Mouse (Mus musculus) kidney, adult 2 months (tissue): ENCODE results near the gene Tmem102. TPM values are rescaled to one million over a fixed set of nuclear protein-coding genes. Genes with fewer than 3 reads are reported as not detected.

Source experiments
- DNase-seq: peaks from one replicate; pipeline ENCODE4 v3.0.0; 2021
- H3K27ac ChIP-seq: fragments of 200-500 bp; 2 replicates; pipeline ENCODE4 v1.5.1; 2012; ENCODE audit warnings: low read depth, low read length, control low read depth, inconsistent platforms; ENCODE audit not compliant: insufficient read depth
- H3K27me3 ChIP-seq: fragments of 200-500 bp; replicated peaks from 2 replicates; pipeline ENCODE4 v1.6.1; 2012; ENCODE audit warnings: mild to moderate bottlenecking, moderate library complexity, low read length, inconsistent platforms; ENCODE audit not compliant: control insufficient read depth, insufficient read depth
- H3K36me3 ChIP-seq: fragments of 200-500 bp; 2 replicates; pipeline ENCODE4 v1.6.1; 2012; ENCODE audit warnings: mild to moderate bottlenecking, moderate library complexity, low read length, inconsistent platforms; ENCODE audit not compliant: control insufficient read depth, insufficient read depth
- H3K4me1 ChIP-seq: fragments of 200-500 bp; 2 replicates; pipeline ENCODE4 v1.6.1; 2011; ENCODE audit warnings: low read length; ENCODE audit not compliant: control insufficient read depth, insufficient read depth
- H3K4me3 ChIP-seq: fragments of 200-500 bp; 2 replicates; pipeline ENCODE4 v1.5.1; 2011; ENCODE audit warnings: mild to moderate bottlenecking, low read depth, low read length, control low read depth; ENCODE audit not compliant: insufficient read depth
- CTCF ChIP-seq: fragments of 200-500 bp; conservative IDR thresholded peaks from 2 replicates; pipeline ENCODE4 v1.5.1; 2011; ENCODE audit warnings: low read depth, mild to moderate bottlenecking, control low read depth, low read length, moderate library complexity, mixed read lengths; ENCODE audit not compliant: insufficient read depth, insufficient read length
- POLR2A ChIP-seq: fragments of 200-500 bp; IDR thresholded peaks from one replicate; pipeline ENCODE4 v1.6.1; 2011; ENCODE audit warnings: low read depth, low read length, control low read depth
- WGBS: fragments of 180-500 bp; shearing (Covaris S2); methylation state at CpG from one replicate; pipeline ENCODE4 v1.1.7; 2018; 5-methylcytosine and 5-hydroxymethylcytosine counted together
- polyA plus RNA-seq: library from polyadenylated mRNA; depleted of rRNA; stranded (reverse); fragments of >200 nt; gene quantifications from 2 replicates; pipeline ENCODE4 v1.2.3, GENCODE M21; 2012

Gene Tmem102
- polyA plus RNA-seq, 1 experiment, result 19.2 TPM

DNA sequence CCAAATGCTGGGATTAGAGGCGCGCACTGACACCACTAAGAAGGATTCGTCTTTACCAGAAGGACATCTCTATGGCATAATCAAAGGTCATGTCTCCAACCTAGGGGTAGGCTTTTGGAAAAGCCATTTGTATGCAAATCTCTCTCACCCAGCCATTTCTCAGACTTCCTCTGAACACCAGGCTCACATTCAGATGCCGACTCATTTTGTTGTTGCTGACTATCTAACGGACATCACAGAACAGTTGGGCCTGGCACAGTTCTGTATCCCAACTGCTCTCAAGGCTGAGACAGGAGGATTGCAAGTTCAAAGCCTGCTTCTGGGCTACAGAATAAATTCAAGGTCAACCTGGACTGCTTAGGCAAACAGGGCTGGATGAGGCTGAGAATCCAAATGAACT, 18.1 kb downstream of the Tmem102 start:
- DNase-seq, result no peak
- 86% methylated on average over 5 of the region's 5 CpGs for WGBS
- TF ChIP-seq POLR2A, result no peak
- TF ChIP-seq CTCF, result no peak
- H3K4me1 ChIP-seq, result peaks cover 5% of the 10 kb centered on the region; the same call in 1 of the 2 replicates
- no peak overlapping the region for H3K4me3 ChIP-seq
- H3K27me3 ChIP-seq, result no peaks in the 10 kb centered on the region
- no peak overlapping the region for H3K27ac ChIP-seq
- no peaks in the 10 kb centered on the region for H3K36me3 ChIP-seq

DNA sequence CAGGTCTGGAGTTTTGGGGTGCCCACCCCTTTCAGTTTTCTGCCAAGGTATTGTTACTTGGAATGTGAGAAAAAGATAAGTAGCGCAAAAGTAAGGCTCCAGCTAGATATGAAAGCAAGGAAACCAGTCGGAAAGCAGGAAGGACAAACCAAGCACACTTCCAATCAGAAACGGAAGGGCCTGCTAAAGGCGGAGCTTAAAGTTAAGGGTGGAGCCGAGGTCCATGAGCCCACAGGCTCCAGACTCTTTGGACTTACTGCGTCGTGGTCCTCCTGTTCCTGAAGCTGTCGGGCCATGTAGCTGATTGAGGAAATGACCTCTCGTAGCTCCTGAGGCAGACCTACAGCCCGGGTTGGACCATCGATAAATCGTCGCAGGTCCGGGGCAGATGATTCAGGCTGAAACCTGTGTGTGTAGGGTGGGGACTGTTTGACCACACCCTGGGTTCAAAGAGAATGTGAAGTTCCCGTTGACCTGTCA, 20.6 kb downstream of the Tmem102 start:
- H3K27me3 ChIP-seq, result no peaks in the 10 kb centered on the region
- no peak for TF ChIP-seq CTCF
- no peak for TF ChIP-seq POLR2A
- no peaks in the 10 kb centered on the region for H3K36me3 ChIP-seq
- no peak overlapping the region for H3K27ac ChIP-seq
- DNase-seq, result peak; percentile 65
- H3K4me3 ChIP-seq, result peak overlapping the region; percentile 36; the same call in 1 of the 2 replicates
- 43% methylated on average over 15 of the region's 15 CpGs for WGBS
- H3K4me1 ChIP-seq, result peaks cover 5% of the 10 kb centered on the region; the same call in 1 of the 2 replicates

DNA sequence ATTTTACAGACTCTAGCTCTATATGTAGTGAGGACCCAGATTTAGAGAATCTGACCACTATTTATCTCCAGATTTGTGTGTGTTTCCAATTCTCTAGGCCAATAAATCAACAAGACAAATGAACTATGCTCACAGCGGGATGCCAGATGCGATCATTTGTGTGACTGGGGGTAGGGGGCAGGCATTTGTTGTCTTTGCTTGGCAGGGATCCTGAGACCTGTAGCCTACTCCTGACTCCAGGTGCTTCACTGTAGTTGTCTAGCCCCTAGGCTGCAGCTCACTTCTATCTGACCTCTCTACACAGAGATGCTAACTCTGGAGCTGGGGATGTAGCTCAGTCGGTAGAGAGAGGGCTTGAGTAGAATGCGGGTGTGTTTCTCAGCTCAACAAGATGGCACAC, 23.6 kb downstream of the Tmem102 start:
- Histone ChIP-seq H3K36me3 (no peaks in the 10 kb centered on the region), H3K4me3 (no peak overlapping the region), H3K27ac (no peak overlapping the region), H3K27me3 (no peaks in the 10 kb centered on the region), H3K4me1 (peaks cover 5% of the 10 kb centered on the region; the same call in 1 of the 2 replicates)
- no peak for DNase-seq
- WGBS, result 39% methylated on average over 4 of the region's 4 CpGs
- no peak for TF ChIP-seq CTCF
- no peak for TF ChIP-seq POLR2A

DNA sequence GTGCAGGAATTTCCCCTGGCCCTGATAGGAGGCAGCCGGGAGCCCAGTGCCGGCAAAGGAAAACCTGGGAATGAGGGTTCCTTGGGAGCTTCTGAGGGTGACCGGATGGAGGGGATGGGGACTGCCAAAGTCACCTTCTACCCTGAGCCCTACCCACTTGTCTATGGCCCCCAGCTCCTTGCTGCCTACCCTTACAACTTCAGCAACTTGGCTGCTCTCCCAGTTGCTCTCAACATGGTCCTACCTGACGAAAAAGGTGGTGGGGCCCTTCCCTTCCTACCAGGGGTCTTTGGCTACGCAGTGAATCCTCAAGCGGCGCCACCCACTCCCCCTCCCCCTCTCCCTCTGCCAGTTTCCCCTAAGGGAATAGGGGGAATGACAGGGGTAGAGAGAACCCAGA, 26.4 kb downstream of the Tmem102 start:
- WGBS, result 58% methylated on average over 7 of the region's 7 CpGs
- no peaks in the 10 kb centered on the region for H3K4me1 ChIP-seq
- no peak overlapping the region for H3K27ac ChIP-seq
- TF ChIP-seq CTCF (no peak), POLR2A (no peak)
- no peaks in the 10 kb centered on the region for H3K36me3 ChIP-seq
- H3K27me3 ChIP-seq, result no peaks in the 10 kb centered on the region
- DNase-seq, result no peak
- H3K4me3 ChIP-seq, result no peak overlapping the region

- TF ChIP-seq POLR2A, result no peak
- TF ChIP-seq CTCF, result no peak
- no peaks in the 10 kb centered on the region for H3K4me1 ChIP-seq
Observed at GRCm38 (mm10) chr11:69778258-69778982, 27.0 kb downstream of the Tmem102 start.

DNA sequence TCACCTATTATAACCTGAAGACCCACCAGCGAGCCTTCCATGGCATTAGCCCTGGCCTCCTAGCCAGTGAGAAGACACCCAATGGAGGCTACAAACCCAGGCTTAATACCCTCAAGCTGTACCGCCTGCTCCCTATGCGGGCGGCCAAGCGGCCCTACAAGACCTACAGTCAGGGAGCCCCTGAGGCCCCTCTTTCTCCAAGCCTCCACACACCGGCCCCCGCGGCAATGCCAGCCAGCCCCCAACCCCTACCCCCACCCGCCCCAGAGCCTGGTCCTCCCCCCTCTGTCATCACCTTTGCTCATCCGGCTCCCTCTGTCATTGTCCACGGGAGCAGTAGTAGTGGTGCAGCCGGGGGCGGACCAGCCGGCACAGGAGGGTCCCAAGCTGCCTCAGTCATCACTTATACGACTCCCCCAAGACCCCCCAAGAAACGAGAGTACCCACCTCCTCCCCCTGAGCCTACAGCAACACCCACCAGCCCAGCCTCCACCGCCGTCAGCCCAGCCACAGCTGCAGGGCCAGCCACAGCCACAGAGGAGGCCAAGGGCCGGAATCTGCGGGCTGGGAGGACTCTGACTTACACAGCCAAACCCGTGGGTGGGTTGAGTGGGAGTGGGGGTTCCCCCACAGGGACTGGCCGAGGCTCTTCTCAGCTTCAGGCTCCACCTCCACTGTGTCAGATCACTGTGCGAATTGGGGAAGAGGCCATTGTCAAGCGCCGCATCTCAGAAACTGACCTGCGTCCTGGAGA, 27.7 kb downstream of the Tmem102 start:
- 64% methylated on average over 26 of the region's 26 CpGs for WGBS
- Histone ChIP-seq H3K27ac (no peak overlapping the region), H3K36me3 (no peaks in the 10 kb centered on the region), H3K4me1 (no peaks in the 10 kb centered on the region), H3K27me3 (no peaks in the 10 kb centered on the region), H3K4me3 (no peak overlapping the region)
- TF ChIP-seq CTCF (no peak), POLR2A (no peak)
- no peak for DNase-seq

More at GRCm38 (mm10) chr11:69778258-69778982, 27.0 kb downstream of the Tmem102 start:
- H3K27me3 ChIP-seq, result no peaks in the 10 kb centered on the region
- H3K36me3 ChIP-seq, result no peaks in the 10 kb centered on the region
- H3K27ac ChIP-seq, result no peak overlapping the region
- DNase-seq, result no peak
- no peak overlapping the region for H3K4me3 ChIP-seq
- WGBS, result 68% methylated on average over 23 of the region's 23 CpGs

DNA sequence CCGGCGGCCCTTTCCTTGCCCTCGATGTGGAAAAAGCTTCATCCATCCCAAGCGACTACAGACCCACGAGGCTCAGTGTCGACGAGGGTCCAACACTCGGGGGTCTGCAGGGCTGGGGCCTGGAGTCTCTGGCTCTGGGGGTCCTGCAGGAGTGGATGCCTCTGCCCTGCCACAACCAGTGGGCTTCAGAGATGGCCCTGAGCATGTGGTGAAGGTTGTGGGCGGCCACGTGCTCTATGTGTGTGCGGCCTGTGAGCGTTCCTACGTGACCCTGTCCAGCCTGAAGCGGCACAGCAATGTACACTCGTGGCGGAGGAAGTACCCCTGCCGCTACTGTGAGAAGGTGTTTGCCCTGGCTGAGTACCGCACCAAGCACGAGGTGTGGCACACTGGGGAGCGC, 28.9 kb downstream of the Tmem102 start:
- DNase-seq, result no peak
- WGBS, result 90% methylated on average over 20 of the region's 20 CpGs
- Histone ChIP-seq H3K27me3 (no peaks in the 10 kb centered on the region), H3K4me1 (no peaks in the 10 kb centered on the region), H3K4me3 (no peak overlapping the region), H3K27ac (no peak overlapping the region), H3K36me3 (no peaks in the 10 kb centered on the region)
- TF ChIP-seq CTCF (no peak), POLR2A (no peak)
